Mouse (Mus musculus) forebrain, embryonic 12.5 days (tissue): ENCODE measurements around the gene Ankra2. TPM values are rescaled to one million over a fixed set of nuclear protein-coding genes. Genes with fewer than 3 reads are reported as not detected.
A peak's percentile ranks its signal among the peaks of the same experiment; 100 is the strongest.

Source experiments
- ATAC-seq: fragments of 200-750 bp; cut with Nextera tagmentation; 2 replicates; pipeline ENCODE4 v1.8.0; 2017; ENCODE audit warnings: moderate TSS enrichment; ENCODE audit not compliant: low FRiP score
- H3K27ac ChIP-seq: fragments of 300-500 bp; sonication (generic); 2 replicates; pipeline ENCODE4 v1.5.1; 2016; ENCODE audit warnings: mild to moderate bottlenecking
- H3K27me3 ChIP-seq: fragments of 300-500 bp; sonication (generic); 2 replicates; pipeline ENCODE4 v1.6.1; 2016; ENCODE audit warnings: mild to moderate bottlenecking
- H3K36me3 ChIP-seq: fragments of 300-500 bp; sonication (generic); replicated peaks from 2 replicates; pipeline ENCODE4 v1.6.1; 2016; ENCODE audit warnings: mild to moderate bottlenecking
- H3K4me1 ChIP-seq: fragments of 300-500 bp; sonication (generic); 2 replicates; pipeline ENCODE4 v1.6.1; 2016
- H3K4me2 ChIP-seq: fragments of 300-500 bp; sonication (generic); 2 replicates; pipeline ENCODE4 v1.6.1; 2016; ENCODE audit warnings: mild to moderate bottlenecking, moderate library complexity
- H3K4me3 ChIP-seq: fragments of 300-500 bp; sonication (generic); replicated peaks from 2 replicates; pipeline ENCODE4 v1.5.1; 2016; ENCODE audit warnings: mild to moderate bottlenecking
- H3K9ac ChIP-seq: fragments of 300-500 bp; sonication (generic); 2 replicates; pipeline ENCODE4 v1.6.1; 2016; ENCODE audit warnings: mild to moderate bottlenecking
- H3K9me3 ChIP-seq: fragments of 300-500 bp; sonication (generic); 2 replicates; pipeline ENCODE4 v1.6.1; 2016
- WGBS: fragments of 180-500 bp; shearing (Covaris S2); methylation state at CpG from one replicate; pipeline ENCODE4 v1.1.7; 2016; 5-methylcytosine and 5-hydroxymethylcytosine counted together
- polyA plus RNA-seq: library from polyadenylated mRNA; unstranded; fragments of >200 nt; fragmentation: Nextera tagmentation; extraction: Ambion mirVana; gene quantifications from 2 replicates; pipeline ENCODE4 v1.2.1, GENCODE M21; 2016

Gene Ankra2
- 36.2 and 38.6 TPM in 2 replicates for polyA plus RNA-seq

- H3K4me2 ChIP-seq: peak within 1 kb of the TSS; percentile 86
- peaks cover 22% of the 10 kb centered on the region for H3K36me3 ChIP-seq
- peak; percentile 99 for ATAC-seq
- no peaks in the 10 kb centered on the region for H3K27me3 ChIP-seq
- peak within 1 kb of the TSS; percentile 96 for H3K27ac ChIP-seq
- under 1% methylated on average over 68 of the region's 71 CpGs for WGBS
- peaks cover 19% of the 10 kb centered on the region for H3K4me1 ChIP-seq
- H3K9ac ChIP-seq: peak within 1 kb of the TSS; percentile 82
- H3K4me3 ChIP-seq: peak within 1 kb of the TSS; percentile 85
- no peaks in the 10 kb centered on the region for H3K9me3 ChIP-seq
These were observed at the start of gene Ankra2, which contains the start of gene Utp15 for GRCm38 (mm10) chr13:98262636-98263457. TSS of gene Ankra2 (plus strand) at chr13:98263074. TSS of gene Utp15 (minus strand) at chr13:98263041.

- Histone ChIP-seq H3K27ac (no peak overlapping the region), H3K4me3 (no peak overlapping the region), H3K4me2 (0 out of 2 replicates have a peak overlapping the region, but pooled peaks have one; percentile 6), H3K9me3 (no peaks in the 10 kb centered on the region), H3K36me3 (no peaks in the 10 kb centered on the region), H3K27me3 (peaks cover 6% of the 10 kb centered on the region), H3K4me1 (peaks cover 3% of the 10 kb centered on the region; the same call in 1 of the 2 replicates), H3K9ac (no peak overlapping the region)
- no peak for ATAC-seq
- 38% methylated on average over 12 of the region's 12 CpGs for WGBS
These were observed 40.0 kb upstream of the Ankra2 start for GRCm38 (mm10) chr13:98222848-98223247.

- Histone ChIP-seq H3K4me1 (peaks cover 3% of the 10 kb centered on the region; the same call in 1 of the 2 replicates), H3K4me2 (no peak overlapping the region), H3K9me3 (no peaks in the 10 kb centered on the region), H3K4me3 (no peak overlapping the region), H3K36me3 (no peaks in the 10 kb centered on the region), H3K27me3 (peaks cover 6% of the 10 kb centered on the region), H3K9ac (no peak overlapping the region), H3K27ac (no peak overlapping the region)
- 78% methylated on average over 2 of the region's 2 CpGs for WGBS
- ATAC-seq: no peak
These were observed 36.6 kb upstream of the Ankra2 start for GRCm38 (mm10) chr13:98226225-98226624.

- H3K27ac ChIP-seq: no peak overlapping the region
- H3K27me3 ChIP-seq: no peaks in the 10 kb centered on the region; the same call in 1 of the 2 replicates
- no peaks in the 10 kb centered on the region for H3K36me3 ChIP-seq
- 91% methylated on average over 1 of the region's 1 CpGs for WGBS
- no peak overlapping the region for H3K4me3 ChIP-seq
- H3K9ac ChIP-seq: no peak overlapping the region
- no peaks in the 10 kb centered on the region for H3K9me3 ChIP-seq
- H3K4me2 ChIP-seq: no peak overlapping the region
- no peak for ATAC-seq
- H3K4me1 ChIP-seq: no peaks in the 10 kb centered on the region
These were observed 32.4 kb upstream of the Ankra2 start for GRCm38 (mm10) chr13:98230511-98230910.

GRCm38 (mm10) chr13:98235451-98235850 is 27.4 kb upstream of the Ankra2 start:
- Histone ChIP-seq H3K4me3 (no peak overlapping the region), H3K9ac (no peak overlapping the region), H3K9me3 (no peaks in the 10 kb centered on the region), H3K4me1 (no peaks in the 10 kb centered on the region), H3K36me3 (no peaks in the 10 kb centered on the region), H3K27ac (no peak overlapping the region), H3K27me3 (no peaks in the 10 kb centered on the region; the same call in 1 of the 2 replicates), H3K4me2 (no peak overlapping the region)
- 79% methylated on average over 6 of the region's 6 CpGs for WGBS
- no peak for ATAC-seq

- no peaks in the 10 kb centered on the region for H3K9me3 ChIP-seq
- H3K27me3 ChIP-seq: no peaks in the 10 kb centered on the region; the same call in 1 of the 2 replicates
- no peak overlapping the region for H3K4me3 ChIP-seq
- no peaks in the 10 kb centered on the region for H3K4me1 ChIP-seq
- H3K36me3 ChIP-seq: no peaks in the 10 kb centered on the region
- WGBS: 18% methylated on average over 12 of the region's 12 CpGs
- H3K4me2 ChIP-seq: no peak overlapping the region
- H3K27ac ChIP-seq: no peak overlapping the region
- H3K9ac ChIP-seq: no peak overlapping the region
- ATAC-seq: no peak
These were observed 22.8 kb upstream of the Ankra2 start for GRCm38 (mm10) chr13:98239978-98240641.

GRCm38 (mm10) chr13:98241531-98242282 is 21.2 kb upstream of the Ankra2 start:
- Histone ChIP-seq H3K27ac (no peak overlapping the region), H3K27me3 (no peaks in the 10 kb centered on the region; the same call in 1 of the 2 replicates), H3K36me3 (no peaks in the 10 kb centered on the region), H3K4me3 (no peak overlapping the region), H3K9ac (no peak overlapping the region), H3K9me3 (no peaks in the 10 kb centered on the region), H3K4me2 (no peak overlapping the region), H3K4me1 (no peaks in the 10 kb centered on the region)
- WGBS: 75% methylated on average over 9 of the region's 9 CpGs
- ATAC-seq: no peak

GRCm38 (mm10) chr13:98244571-98245350 is 18.1 kb upstream of the Ankra2 start:
- no peak overlapping the region for H3K27ac ChIP-seq
- no peaks in the 10 kb centered on the region for H3K27me3 ChIP-seq
- peaks cover 24% of the 10 kb centered on the region for H3K36me3 ChIP-seq
- H3K9me3 ChIP-seq: no peaks in the 10 kb centered on the region
- H3K4me1 ChIP-seq: no peaks in the 10 kb centered on the region
- WGBS: 78% methylated on average over 5 of the region's 5 CpGs
- H3K4me3 ChIP-seq: no peak overlapping the region
- ATAC-seq: no peak
- H3K4me2 ChIP-seq: no peak overlapping the region
- no peak overlapping the region for H3K9ac ChIP-seq

- H3K9ac ChIP-seq: no peak overlapping the region
- H3K4me1 ChIP-seq: no peaks in the 10 kb centered on the region
- no peaks in the 10 kb centered on the region for H3K9me3 ChIP-seq
- no peak for ATAC-seq
- H3K27ac ChIP-seq: no peak overlapping the region
- H3K27me3 ChIP-seq: no peaks in the 10 kb centered on the region
- WGBS: 78% methylated on average over 7 of the region's 7 CpGs
- no peak overlapping the region for H3K4me2 ChIP-seq
- no peak overlapping the region for H3K4me3 ChIP-seq
- H3K36me3 ChIP-seq: peaks cover 30% of the 10 kb centered on the region
These were observed 17.5 kb upstream of the Ankra2 start for GRCm38 (mm10) chr13:98245386-98245785.

- WGBS: 94% methylated on average over 10 of the region's 10 CpGs
- Histone ChIP-seq H3K9ac (no peak overlapping the region), H3K4me3 (no peak overlapping the region), H3K27ac (no peak overlapping the region), H3K36me3 (peaks cover 65% of the 10 kb centered on the region), H3K4me1 (no peaks in the 10 kb centered on the region), H3K9me3 (no peaks in the 10 kb centered on the region), H3K27me3 (no peaks in the 10 kb centered on the region), H3K4me2 (no peak overlapping the region)
- no peak for ATAC-seq
These were observed 13.3 kb upstream of the Ankra2 start for GRCm38 (mm10) chr13:98249594-98249993.

- no peak overlapping the region for H3K27ac ChIP-seq
- WGBS: 74% methylated on average over 9 of the region's 9 CpGs
These were observed 8.0 kb upstream of the Ankra2 start for GRCm38 (mm10) chr13:98254921-98255320.

More at GRCm38 (mm10) chr13:98254921-98255320, 8.0 kb upstream of the Ankra2 start:
- Histone ChIP-seq H3K27me3 (no peaks in the 10 kb centered on the region), H3K4me2 (no peak overlapping the region), H3K36me3 (peaks cover 82% of the 10 kb centered on the region), H3K4me1 (no peaks in the 10 kb centered on the region), H3K4me3 (no peak overlapping the region), H3K9ac (no peak overlapping the region), H3K9me3 (no peaks in the 10 kb centered on the region)
- ATAC-seq: no peak
